Comparison of ENCODE assay signal across 10 mouse cellular contexts in the genomic region with DNA sequence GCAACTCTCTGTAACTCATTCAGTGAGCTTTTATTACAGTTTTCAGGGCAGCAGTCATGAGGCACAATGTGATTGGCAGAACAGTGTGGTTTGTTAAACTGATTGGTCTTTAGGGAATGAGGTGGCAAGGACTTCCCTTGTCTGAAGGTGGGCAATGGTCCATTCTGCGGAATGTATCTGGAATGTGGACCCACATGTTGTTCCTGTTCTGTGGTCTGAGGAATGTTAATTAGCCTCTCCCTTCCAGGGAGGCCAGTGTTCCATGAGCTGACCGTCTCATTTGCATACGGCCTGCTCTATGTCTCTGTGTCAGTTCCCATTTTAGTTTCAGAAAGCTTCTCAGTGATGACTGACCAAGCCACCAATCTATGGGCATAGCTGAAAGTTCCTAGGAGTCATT.
"Had no signal": no experiment of that assay in that cellular context is flagged by ENCODE, and none has a peak within 500 bp of the region (broad histone marks: within the 10 kb centered on the region; RNA-seq: fewer than 3 reads in every experiment).

No protein-coding gene starts in this region.

- H3K4me2 ChIP-seq: intestine, embryonic 15.5 days; liver, embryonic 13.5 days; midbrain, embryonic 11.5 days had no signal

- H3K9ac ChIP-seq: intestine, embryonic 15.5 days; liver, embryonic 13.5 days had no signal

- H3K27ac ChIP-seq: intestine, embryonic 15.5 days; liver, embryonic 13.5 days had no signal

- DNase-seq: kidney, adult 18-20 months; liver, embryonic 13.5 days; lung, adult 2 months; lung, postnatal 14 days; lung, postnatal 4 days; midbrain, embryonic 14.5 days; thymus, adult 18-20 months; thymus, postnatal 36 days had no signal

- ATAC-seq: intestine, embryonic 15.5 days had no signal

- H3K27me3 ChIP-seq: intestine, embryonic 15.5 days; liver, embryonic 13.5 days had no signal

- H3K4me3 ChIP-seq: intestine, embryonic 15.5 days; liver, embryonic 13.5 days had no signal

- H3K4me1 ChIP-seq: intestine, embryonic 15.5 days; liver, embryonic 13.5 days had no signal

- H3K9me3 ChIP-seq: intestine, embryonic 15.5 days; liver, embryonic 13.5 days had no signal

- H3K36me3 ChIP-seq: intestine, embryonic 15.5 days; liver, embryonic 13.5 days had no signal
